Mouse (Mus musculus): ENCODE data around the gene Cd300ld2. TPM values are rescaled to one million over a fixed set of nuclear protein-coding genes. Genes with fewer than 3 reads are reported as not detected.
"Not testable (repeated sequence)": the region's sequence is repeated elsewhere in the genome, so short reads cannot be mapped to it uniquely, and the experiment has no call there.

Cd300ld2 gene
- not detected for total RNA-seq (2021)
- long read RNA-seq, experiment 1: 0 reads
- long read RNA-seq, experiment 2: 0 reads

- intact Hi-C loops (cut with DNase I); H3K4me3 ChIP-seq; H3K27ac ChIP-seq; DNase-seq: not testable (repeated sequence)
These were observed at the start of gene Cd300ld2 for GRCm38 (mm10) chr11:115016093-115016492. Gene Cd300ld2, minus strand, starts transcription at chr11:115016193.

GRCm38 (mm10) chr11:115062077-115062476, 46.1 kb upstream of the Cd300ld2 start, which contains the start of gene Cd300e:
Gene Cd300e, minus strand, starts transcription at chr11:115062177.
- DNase-seq: no peak
- Histone ChIP-seq H3K4me3 (no peak within 1 kb of the TSS), H3K27ac (no peak within 1 kb of the TSS)
- no peak for TF ChIP-seq CTCF (IDR thresholded peaks at IDR 0.05)
- intact Hi-C loops (cut with DNase I): no loop called here

- intact Hi-C loops (cut with DNase I): no loop called here
- no peak for TF ChIP-seq CTCF (IDR thresholded peaks at IDR 0.05)
These were observed 43.8 kb upstream of the Cd300ld2 start for GRCm38 (mm10) chr11:115059797-115060196.

GRCm38 (mm10) chr11:115058701-115059100, 42.7 kb upstream of the Cd300ld2 start:
- no peak for DNase-seq
- intact Hi-C loops (cut with DNase I): no loop called here
- H3K4me3 ChIP-seq: no peak overlapping the region
- no peak overlapping the region for H3K27ac ChIP-seq
- no peak for TF ChIP-seq CTCF (IDR thresholded peaks at IDR 0.05)

More at GRCm38 (mm10) chr11:115059797-115060196, 43.8 kb upstream of the Cd300ld2 start:
- no peak overlapping the region for H3K4me3 ChIP-seq
- DNase-seq: no peak
- H3K27ac ChIP-seq: no peak overlapping the region

- no peak for DNase-seq
- no peak overlapping the region for H3K4me3 ChIP-seq
- H3K27ac ChIP-seq: no peak overlapping the region
- intact Hi-C loops (cut with DNase I): no loop called here
- TF ChIP-seq CTCF (IDR thresholded peaks at IDR 0.05): no peak
These were observed 38.5 kb upstream of the Cd300ld2 start for GRCm38 (mm10) chr11:115054537-115054936.

GRCm38 (mm10) chr11:115052991-115053390, 37.0 kb upstream of the Cd300ld2 start:
- no peak for DNase-seq
- intact Hi-C loops (cut with DNase I): no loop called here
- no peak overlapping the region for H3K27ac ChIP-seq
- H3K4me3 ChIP-seq: no peak overlapping the region
- TF ChIP-seq CTCF (IDR thresholded peaks at IDR 0.05): no peak

GRCm38 (mm10) chr11:115052206-115052605, 36.2 kb upstream of the Cd300ld2 start:
- intact Hi-C loops (cut with DNase I): no loop called here
- no peak for DNase-seq
- Histone ChIP-seq H3K4me3 (no peak overlapping the region), H3K27ac (no peak overlapping the region)
- no peak for TF ChIP-seq CTCF (IDR thresholded peaks at IDR 0.05)

- TF ChIP-seq CTCF (IDR thresholded peaks at IDR 0.05): peak; percentile 43
- Histone ChIP-seq H3K27ac (no peak overlapping the region), H3K4me3 (no peak overlapping the region)
- intact Hi-C loops (cut with DNase I): no loop called here
- DNase-seq: no peak
These were observed 33.4 kb upstream of the Cd300ld2 start for GRCm38 (mm10) chr11:115049282-115049895.

GRCm38 (mm10) chr11:115048259-115048658, 32.3 kb upstream of the Cd300ld2 start, which contains the start of gene Cd300ld3:
Gene Cd300ld3, minus strand, starts transcription at chr11:115048409.
- no peak for DNase-seq
- Histone ChIP-seq H3K4me3 (no peak within 1 kb of the TSS), H3K27ac (no peak within 1 kb of the TSS)
- TF ChIP-seq CTCF (IDR thresholded peaks at IDR 0.05): no peak
- intact Hi-C loops (cut with DNase I): no loop called here

- H3K4me3 ChIP-seq; DNase-seq; intact Hi-C loops (cut with DNase I); H3K27ac ChIP-seq: not testable (repeated sequence)
These were observed 21.7 kb upstream of the Cd300ld2 start, which contains the start of gene Cd300ld5 for GRCm38 (mm10) chr11:115037669-115038068. Gene Cd300ld5, minus strand, starts transcription at chr11:115037769.

- H3K4me3 ChIP-seq; DNase-seq; H3K27ac ChIP-seq; intact Hi-C loops (cut with DNase I): not testable (repeated sequence)
These were observed 10.9 kb upstream of the Cd300ld2 start, which contains the start of gene Cd300ld4 for GRCm38 (mm10) chr11:115026912-115027311. Gene Cd300ld4, minus strand, starts transcription at chr11:115027012.

GRCm38 (mm10) chr11:115004070-115004469, 11.9 kb downstream of the Cd300ld2 start:
- TF ChIP-seq CTCF (IDR thresholded peaks at IDR 0.05): no peak
- intact Hi-C loops (cut with DNase I): no loop called here
- no peak overlapping the region for H3K27ac ChIP-seq
- no peak for DNase-seq
- no peak overlapping the region for H3K4me3 ChIP-seq

GRCm38 (mm10) chr11:115001474-115002040, 14.4 kb downstream of the Cd300ld2 start, which contains the start of gene Cd300c2:
Gene Cd300c2, minus strand, starts transcription at chr11:115001880.
- TF ChIP-seq CTCF (IDR thresholded peaks at IDR 0.05): no peak
- DNase-seq: no peak
- intact Hi-C loops (cut with DNase I): no loop called here
- Histone ChIP-seq H3K4me3 (no peak within 1 kb of the TSS), H3K27ac (no peak within 1 kb of the TSS)

Measured in gastrocnemius, adult 2 months (tissue).